Mouse (Mus musculus) left cerebral cortex, adult 11 months (tissue): Measurements from ENCODE around the gene 4932438A13Rik.

Experiments used
- DNase-seq: peaks from one replicate; pipeline ENCODE4 v3.0.0; 2022; ENCODE audit warnings: low spot score

The 4932438A13Rik gene

DNA sequence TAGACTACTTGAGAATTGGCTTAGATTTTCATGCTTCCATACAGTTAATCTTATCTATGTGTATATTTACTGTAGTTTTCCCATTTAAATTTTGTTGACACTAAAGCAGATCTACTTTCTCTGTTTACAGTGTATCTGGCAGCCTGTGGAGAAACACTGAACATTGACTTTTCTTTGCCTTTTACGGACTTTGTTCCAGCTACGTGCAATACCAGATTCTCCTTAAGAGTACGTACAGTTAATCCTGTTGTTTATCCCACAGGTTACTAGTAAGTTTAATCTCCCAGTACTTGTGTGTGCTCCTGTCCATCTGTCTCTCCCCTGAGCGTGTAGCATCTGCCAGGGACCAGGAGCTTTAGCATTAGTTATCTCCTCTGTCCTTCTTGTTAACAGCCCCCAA is 55.4 kb downstream of the 4932438A13Rik start:
- no peak for DNase-seq

GRCm38 (mm10) chr3:36941572-36941971 is 78.7 kb downstream of the 4932438A13Rik start:
- no peak for DNase-seq

DNA sequence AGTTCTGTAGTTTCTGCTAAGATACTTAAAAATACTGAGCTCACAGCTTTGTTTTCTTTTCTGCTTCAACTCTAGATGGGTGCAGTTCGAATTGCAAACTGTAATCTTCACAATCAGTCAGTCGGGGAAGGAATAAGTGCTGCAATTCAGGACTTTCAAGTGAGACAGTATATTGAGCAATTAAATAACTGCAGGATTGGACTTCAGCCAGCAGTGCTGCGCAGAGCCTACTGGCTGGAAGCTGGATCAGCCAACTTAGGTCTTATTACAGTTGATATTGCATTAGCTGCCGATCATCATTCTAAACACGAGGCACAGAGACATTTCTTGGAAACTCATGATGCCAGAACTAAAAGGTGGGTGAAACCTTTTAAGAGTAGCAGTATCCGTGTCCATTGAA is 79.2 kb downstream of the 4932438A13Rik start:
- DNase-seq = no peak

DNA sequence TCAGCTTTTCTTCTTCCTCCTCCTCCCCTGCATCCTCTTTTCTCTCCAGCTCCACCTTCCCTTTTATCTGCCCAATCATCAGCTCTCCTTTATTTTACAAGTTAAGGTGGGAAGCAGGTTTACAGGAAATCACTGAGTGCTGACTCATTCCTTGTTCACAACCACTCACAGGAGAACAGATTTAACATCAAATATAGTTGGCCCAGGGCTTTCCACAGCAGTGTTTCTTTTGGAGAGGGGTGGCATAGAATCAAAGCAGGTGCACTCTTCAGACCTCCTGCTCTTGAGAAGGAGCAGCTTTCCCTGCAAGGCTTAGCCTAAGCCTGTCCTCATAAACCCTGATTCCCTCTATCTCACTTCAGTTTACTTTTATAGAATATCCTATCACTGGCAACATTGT is 80.8 kb downstream of the 4932438A13Rik start:
- DNase-seq = no peak

DNA sequence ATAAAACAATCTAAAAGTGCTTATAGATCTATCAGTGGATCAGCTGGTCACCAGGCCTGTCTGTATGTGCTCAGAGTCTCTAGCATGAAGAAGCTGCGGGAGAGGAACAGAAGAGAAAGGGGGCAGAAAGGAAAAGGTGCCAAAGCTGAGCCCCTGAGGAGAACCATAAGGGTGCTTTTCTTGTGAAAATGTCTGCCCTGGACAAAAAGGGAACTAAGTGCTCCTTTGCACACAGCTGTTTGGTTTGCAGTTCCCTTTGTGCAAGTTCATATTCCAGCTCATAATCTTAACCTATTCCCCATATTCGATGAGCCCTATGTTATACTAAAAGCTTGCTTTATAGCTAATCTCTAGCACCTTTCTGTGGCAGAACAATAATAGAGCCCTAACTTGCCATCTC is 175.1 kb downstream of the 4932438A13Rik start:
- no peak for DNase-seq

GRCm38 (mm10) chr3:37039811-37040210 is 176.9 kb downstream of the 4932438A13Rik start:
- no peak for DNase-seq

DNA sequence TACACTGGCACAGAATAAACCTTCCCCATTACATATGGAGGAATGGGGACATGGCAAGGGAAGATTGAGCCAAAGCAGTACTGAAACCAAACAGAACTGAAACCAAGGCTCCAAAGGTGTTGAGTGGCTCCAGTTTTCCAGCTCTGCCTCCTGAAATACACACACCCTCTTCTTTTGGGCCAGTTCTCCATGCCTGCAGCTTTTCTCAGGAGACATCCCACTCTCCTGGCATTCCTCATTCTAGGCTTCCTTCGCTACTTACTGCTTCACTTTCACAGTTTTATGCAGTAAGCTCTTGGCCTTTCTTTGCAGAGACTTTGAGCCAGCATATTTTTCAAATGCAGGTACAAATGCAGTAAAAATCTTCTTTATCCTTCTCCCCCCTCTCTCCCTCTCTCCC is 188.6 kb downstream of the 4932438A13Rik start:
- no peak for DNase-seq

GRCm38 (mm10) chr3:37063406-37063805 is 200.5 kb downstream of the 4932438A13Rik start, which contains the start of gene Adad1:
Gene Adad1 (plus strand): TSS chr3:37063527.
- DNase-seq = no peak

DNA sequence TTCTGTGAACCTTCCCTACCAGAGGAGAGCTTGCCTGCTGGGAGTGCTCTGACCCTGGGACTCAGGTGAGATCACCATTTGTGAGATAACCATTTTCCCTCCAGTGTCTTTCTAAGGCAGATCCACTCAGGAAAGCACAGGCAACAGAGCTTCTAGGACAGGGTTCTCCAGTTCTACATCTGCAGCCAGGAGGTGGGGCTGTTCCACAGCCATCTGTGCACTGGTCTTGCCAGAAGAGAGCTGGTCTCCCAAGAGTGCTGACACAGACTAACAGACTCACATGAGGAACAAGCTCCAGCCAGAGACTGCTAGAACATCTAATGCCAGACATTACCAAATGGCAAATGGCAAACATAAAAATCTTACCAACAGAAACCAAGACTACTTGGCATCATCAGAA is 210.3 kb downstream of the 4932438A13Rik start:
- DNase-seq = no peak

DNA sequence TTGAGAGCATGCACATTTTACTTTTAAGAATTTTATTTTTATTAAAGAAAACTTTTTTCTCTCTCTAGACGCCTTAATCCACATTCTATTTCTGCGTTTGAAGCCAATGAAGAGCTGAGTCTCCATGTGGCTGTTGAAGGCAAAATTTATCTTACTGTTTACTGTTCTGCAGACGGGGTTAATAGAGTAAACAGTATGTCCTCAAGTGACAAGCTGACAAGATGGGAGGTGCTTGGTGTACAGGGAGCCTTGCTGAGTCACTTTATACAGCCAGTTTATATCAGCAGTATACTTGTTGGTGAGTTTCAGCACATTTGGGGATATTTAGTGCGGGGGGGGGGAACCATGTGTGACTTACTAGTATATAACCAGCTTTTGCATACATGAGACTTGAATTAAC is 222.0 kb downstream of the 4932438A13Rik start:
- no peak for DNase-seq

DNA sequence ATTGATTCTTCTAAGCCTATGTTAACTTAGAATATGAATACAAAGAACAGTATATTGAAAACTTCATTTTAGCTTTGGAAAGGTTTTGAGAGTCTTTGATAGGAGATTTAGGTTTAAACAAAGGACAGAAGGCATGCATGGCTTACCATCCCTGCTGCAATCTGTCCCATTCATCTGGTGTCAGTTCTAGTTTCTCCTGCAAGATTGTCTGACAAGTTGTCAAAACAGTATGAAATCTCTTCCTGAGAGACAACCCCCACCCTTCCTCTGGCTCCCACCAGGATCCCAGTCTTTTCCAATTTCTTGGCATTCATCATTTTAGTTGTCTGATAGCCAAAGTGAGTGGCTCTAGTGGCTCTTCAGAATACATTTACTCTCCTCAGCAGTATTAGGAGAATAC is 227.8 kb downstream of the 4932438A13Rik start:
- no peak for DNase-seq
